Mouse (Mus musculus) heart, adult 2 months (tissue): ENCODE results near the gene Kif1c. TPM values are rescaled to one million over a fixed set of nuclear protein-coding genes. Genes with fewer than 3 reads are reported as not detected.

Experiments
- DNase-seq, 2 experiments: peaks; one replicate each; pipeline ENCODE4 v3.0.0; 2021
- H3K27ac ChIP-seq: fragments of 200-600 bp; 2 replicates; pipeline ENCODE4 v1.8.1; 2022
- H3K27me3 ChIP-seq: fragments of 200-500 bp; 2 replicates; pipeline ENCODE4 v1.6.1; 2012; ENCODE audit warnings: mild to moderate bottlenecking, low read length, inconsistent platforms, mixed read lengths; ENCODE audit not compliant: control insufficient read depth, insufficient read depth
- H3K36me3 ChIP-seq: fragments of 200-500 bp; 2 replicates; pipeline ENCODE4 v1.6.1; 2012; ENCODE audit warnings: low read length, inconsistent platforms; ENCODE audit not compliant: control insufficient read depth, insufficient read depth
- H3K4me1 ChIP-seq: fragments of 200-500 bp; 2 replicates; pipeline ENCODE4 v1.6.1; 2011; ENCODE audit warnings: low read length; ENCODE audit not compliant: control insufficient read depth, insufficient read depth
- H3K4me3 ChIP-seq: fragments of 200-600 bp; 2 replicates; pipeline ENCODE4 v1.8.1; 2022
- H3K79me2 ChIP-seq: fragments of 200-500 bp; replicated peaks from 2 replicates; pipeline ENCODE4 v1.6.1; 2012; ENCODE audit warnings: mild to moderate bottlenecking, inconsistent platforms, low read length, moderate library complexity, mixed read lengths; ENCODE audit not compliant: control insufficient read depth, insufficient read depth
- H3K9ac ChIP-seq: fragments of 200-500 bp; 2 replicates; pipeline ENCODE4 v1.6.1; 2012; ENCODE audit warnings: low read depth, mild to moderate bottlenecking, control low read depth, inconsistent platforms, low read length, mixed read lengths
- CTCF ChIP-seq: fragments of 200-600 bp; IDR thresholded peaks from 2 replicates; pipeline ENCODE4 v1.8.1; 2022; ENCODE audit warnings: antibody characterized with exemption, mild to moderate bottlenecking, moderate library complexity
- EP300 ChIP-seq: fragments of 200-500 bp; IDR thresholded peaks from 2 replicates; pipeline ENCODE4 v1.6.1; 2011; ENCODE audit warnings: low read depth, low read length, control low read depth; ENCODE audit not compliant: insufficient read depth
- POLR2A ChIP-seq: fragments of 200-500 bp; IDR thresholded peaks from 2 replicates; pipeline ENCODE4 v1.6.1; 2011; ENCODE audit warnings: mild to moderate bottlenecking, low read depth, low read length, control low read depth; ENCODE audit not compliant: insufficient read depth
- WGBS: fragments of 180-500 bp; shearing (Covaris S2); methylation state at CpG from one replicate; pipeline ENCODE4 v1.1.7; 2018; 5-methylcytosine and 5-hydroxymethylcytosine counted together
- intact Hi-C: fragments of 180-260 bp; cut with DNase I; formaldehyde crosslinking; loops from one replicate; pipeline ENCODE4 v1.15.1; 2025
- polyA plus RNA-seq: library from polyadenylated mRNA; depleted of rRNA; stranded (reverse); fragments of >200 nt; gene quantifications from 2 replicates; pipeline ENCODE4 v1.2.3, GENCODE M21; 2012
- total RNA-seq, 2 experiments: library from RNA; stranded (reverse); gene quantifications; 2 replicates each; pipeline ENCODE4 v1.2.3; 2021

Gene Kif1c
- total and polyA plus RNA-seq, 3 experiments, result 153 to 524 (median 477) TPM

GRCm38 (mm10) chr11:70731178-70731577 lies 30.8 kb downstream of the Kif1c start:
- intact Hi-C loops, result loop anchor here (5.0 kb wide), 1 partner anchor 39 kb away; no protein-coding TSS in a partner anchor
- Histone ChIP-seq H3K79me2 (no peaks in the 10 kb centered on the region), H3K9ac (no peak overlapping the region; the same call in 1 of the 2 replicates), H3K4me1 (no peaks in the 10 kb centered on the region), H3K27me3 (no peaks in the 10 kb centered on the region), H3K4me3 (no peak overlapping the region), H3K27ac (no peak overlapping the region), H3K36me3 (no peaks in the 10 kb centered on the region; the same call in 1 of the 2 replicates)
- TF ChIP-seq POLR2A (no peak), CTCF (no peak), EP300 (no peak)
- WGBS, result 47% methylated on average over 5 of the region's 5 CpGs
- DNase-seq, result no peak

GRCm38 (mm10) chr11:70733256-70733655 lies 32.9 kb downstream of the Kif1c start:
- TF ChIP-seq EP300 (no peak), CTCF (no peak), POLR2A (no peak)
- Histone ChIP-seq H3K4me3 (no peak overlapping the region), H3K9ac (no peak overlapping the region), H3K79me2 (no peaks in the 10 kb centered on the region), H3K4me1 (no peaks in the 10 kb centered on the region), H3K27ac (no peak overlapping the region), H3K27me3 (no peaks in the 10 kb centered on the region), H3K36me3 (no peaks in the 10 kb centered on the region)
- no peak for DNase-seq
- 72% methylated on average over 5 of the region's 5 CpGs for WGBS
- intact Hi-C loops, result loop anchor here (5.0 kb wide), 1 partner anchor 41 kb away; no protein-coding TSS in a partner anchor

GRCm38 (mm10) chr11:70737749-70738148 lies 37.4 kb downstream of the Kif1c start:
- no peaks in the 10 kb centered on the region for H3K79me2 ChIP-seq
- H3K4me3 ChIP-seq, result no peak overlapping the region
- H3K36me3 ChIP-seq, result no peaks in the 10 kb centered on the region
- intact Hi-C loops, result no loop called here
- H3K27ac ChIP-seq, result no peak overlapping the region
- no peak for DNase-seq
- no peaks in the 10 kb centered on the region for H3K4me1 ChIP-seq
- TF ChIP-seq CTCF (no peak), POLR2A (0 out of 2 replicates have a peak, but pooled peaks have one; percentile 14), EP300 (no peak)
- no peak overlapping the region for H3K9ac ChIP-seq
- H3K27me3 ChIP-seq, result no peaks in the 10 kb centered on the region
- WGBS, result 41% methylated on average over 5 of the region's 5 CpGs

GRCm38 (mm10) chr11:70741603-70742002 lies 41.3 kb downstream of the Kif1c start:
- H3K4me1 ChIP-seq, result no peaks in the 10 kb centered on the region
- no peak for DNase-seq
- no peaks in the 10 kb centered on the region for H3K79me2 ChIP-seq
- TF ChIP-seq POLR2A, result no peak
- no peak for TF ChIP-seq CTCF
- no peak for TF ChIP-seq EP300
- intact Hi-C loops, result no loop called here
- no peaks in the 10 kb centered on the region for H3K36me3 ChIP-seq
- no peak overlapping the region for H3K4me3 ChIP-seq
- H3K9ac ChIP-seq, result no peak overlapping the region
- no peak overlapping the region for H3K27ac ChIP-seq
- WGBS, result 90% methylated on average over 3 of the region's 3 CpGs
- no peaks in the 10 kb centered on the region for H3K27me3 ChIP-seq

- no peaks in the 10 kb centered on the region for H3K36me3 ChIP-seq
- DNase-seq, result no peak
- WGBS, result 67% methylated on average over 7 of the region's 7 CpGs
- no peak overlapping the region for H3K4me3 ChIP-seq
- H3K79me2 ChIP-seq, result no peaks in the 10 kb centered on the region
- no peak overlapping the region for H3K27ac ChIP-seq
- no peaks in the 10 kb centered on the region for H3K4me1 ChIP-seq
- H3K27me3 ChIP-seq, result no peaks in the 10 kb centered on the region
- no peak overlapping the region for H3K9ac ChIP-seq
- intact Hi-C loops, result no loop called here
- TF ChIP-seq POLR2A, result no peak
- no peak for TF ChIP-seq EP300
- TF ChIP-seq CTCF, result no peak
Observed at GRCm38 (mm10) chr11:70742117-70742516, 41.8 kb downstream of the Kif1c start.

GRCm38 (mm10) chr11:70742581-70743459 lies 42.5 kb downstream of the Kif1c start:
- no peak for DNase-seq
- 76% methylated on average over 12 of the region's 12 CpGs for WGBS
- no peaks in the 10 kb centered on the region for H3K27me3 ChIP-seq
- H3K36me3 ChIP-seq, result no peaks in the 10 kb centered on the region
- H3K79me2 ChIP-seq, result no peaks in the 10 kb centered on the region
- no peak overlapping the region for H3K27ac ChIP-seq
- no peak overlapping the region for H3K9ac ChIP-seq
- TF ChIP-seq CTCF (no peak), EP300 (no peak), POLR2A (no peak)
- H3K4me1 ChIP-seq, result no peaks in the 10 kb centered on the region
- intact Hi-C loops, result no loop called here
- H3K4me3 ChIP-seq, result no peak overlapping the region
